Mouse (Mus musculus): ENCODE data around the gene Nrde2.

- no peak for TF ChIP-seq EP300 (IDR thresholded peaks at IDR 0.05; ENCODE audit: low read depth)
- TF ChIP-seq CTCF (IDR thresholded peaks at IDR 0.05; ENCODE audit: low read depth): no peak
Measured at GRCm38 (mm10) chr12:100152466-100152865, 7.0 kb downstream of the Nrde2 start.
